ENCODE assay signal across 12 mouse cellular contexts in the genomic region with DNA sequence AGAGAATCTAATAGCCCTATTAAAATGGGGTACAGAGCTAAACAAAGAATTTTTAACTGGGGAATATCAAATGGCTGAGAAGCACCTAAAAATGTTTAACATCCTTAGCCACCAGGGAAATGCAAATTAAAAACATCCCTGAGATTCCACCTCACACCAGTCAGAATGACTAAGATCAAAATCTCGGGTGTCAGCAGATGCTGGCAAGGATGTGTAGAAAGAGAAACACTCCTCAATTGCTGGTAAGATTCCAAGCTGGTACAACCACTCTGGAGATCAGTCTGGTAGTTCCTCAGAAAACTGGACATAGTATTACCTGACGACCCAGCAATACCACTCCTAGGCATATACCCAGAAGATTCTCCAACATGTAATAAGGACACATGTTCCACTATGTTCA.
"Had no signal": no experiment of that assay in that cellular context is flagged by ENCODE, and none has a peak within 500 bp of the region (broad histone marks: within the 10 kb centered on the region; RNA-seq: fewer than 3 reads in every experiment).

No protein-coding gene starts in this region.

- DNase-seq: left cerebral cortex, postnatal 4 days; liver; liver, embryonic 13.5 days; liver, postnatal 0 days; lung, adult 18-20 months; lung, adult 2 months; lung, embryonic 14.5 days; lung, postnatal 10 days; lung, postnatal 14 days; lung, postnatal 36 days; lung, postnatal 4 days; midbrain, embryonic 14.5 days had no signal
